Mouse (Mus musculus) cerebellum, postnatal 36 days (tissue): ENCODE data around the gene Zfp965.
"Not testable (repeated sequence)": the region's sequence is repeated elsewhere in the genome, so short reads cannot be mapped to it uniquely, and the experiment has no call there.

Experiments used
- DNase-seq, 2 experiments: peaks; one replicate each; pipeline ENCODE4 v3.0.0; 2021 to 2022; ENCODE audit warnings: mixed read lengths in 2 of 2

Zfp965 gene

DNA sequence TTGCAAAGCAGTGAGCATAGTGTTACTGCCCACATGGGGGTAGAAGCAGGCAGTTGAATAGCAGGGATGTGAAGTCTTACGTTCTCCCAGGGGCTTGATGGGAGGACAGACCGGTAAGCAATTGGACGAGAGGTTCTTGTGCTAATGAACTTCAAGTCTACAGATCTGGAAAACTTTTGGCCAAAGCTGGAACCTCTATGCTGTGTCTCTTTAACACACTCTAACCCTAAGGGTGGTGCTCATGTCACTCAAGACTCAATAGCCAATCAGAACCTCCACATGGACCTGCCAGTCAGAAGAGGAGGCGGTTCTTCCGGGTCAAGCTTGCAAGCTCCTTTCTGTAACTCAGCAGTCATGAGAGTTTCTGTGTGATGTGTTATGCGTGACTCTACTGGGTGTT is at the start of gene Zfp965:
Zfp965 (plus strand) TSS at position 301 of the 400 bp plus-strand sequence.
- DNase-seq, result not testable (repeated sequence)

DNA sequence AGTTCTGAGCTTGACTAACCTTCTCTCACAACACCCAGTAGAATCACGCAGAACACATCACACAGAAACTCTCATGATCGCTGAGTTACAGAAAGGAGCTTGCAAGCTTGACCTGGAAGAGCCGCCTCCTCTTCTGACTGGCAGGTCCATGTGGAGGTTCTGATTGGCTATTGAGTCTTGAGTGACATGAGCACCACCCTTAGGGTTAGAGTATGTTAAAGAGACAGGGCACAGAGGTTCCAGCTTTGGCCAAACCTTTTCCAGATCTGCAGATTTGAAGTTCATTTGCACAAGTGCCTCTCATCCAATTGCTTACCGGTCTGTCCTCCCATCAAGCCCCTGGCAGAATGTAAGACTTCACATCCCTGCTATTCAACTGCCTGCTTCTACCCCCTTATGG is 34.1 kb upstream of the Zfp965 start, which contains the start of gene Gm4724:
Gm4724 (minus strand) TSS at position 101 of the 400 bp plus-strand sequence.
- DNase-seq, result not testable (repeated sequence)
